Mouse (Mus musculus): ENCODE data around the gene Uba7.

- TF ChIP-seq CTCF (IDR thresholded peaks at IDR 0.05; ENCODE audit: control insufficient read depth, insufficient read depth, insufficient read length) (no peak), USF1 (IDR thresholded peaks at IDR 0.05; ENCODE audit: low read depth) (no peak), CEBPB (IDR thresholded peaks at IDR 0.05; ENCODE audit: low read depth) (no peak), MYOD1 (IDR thresholded peaks at IDR 0.05; ENCODE audit: control insufficient read depth, insufficient read length, low read depth) (no peak), MYOG (IDR thresholded peaks at IDR 0.05; ENCODE audit: control insufficient read depth, extremely low read depth, insufficient read length) (no peak)
Measured at GRCm38 (mm10) chr9:108017127-108017526, 41.8 kb downstream of the Uba7 start.
